Mouse (Mus musculus): ENCODE results near the gene Clec3b.
A peak's percentile ranks its signal among the peaks of the same experiment; 100 is the strongest.

The Clec3b gene

DNA sequence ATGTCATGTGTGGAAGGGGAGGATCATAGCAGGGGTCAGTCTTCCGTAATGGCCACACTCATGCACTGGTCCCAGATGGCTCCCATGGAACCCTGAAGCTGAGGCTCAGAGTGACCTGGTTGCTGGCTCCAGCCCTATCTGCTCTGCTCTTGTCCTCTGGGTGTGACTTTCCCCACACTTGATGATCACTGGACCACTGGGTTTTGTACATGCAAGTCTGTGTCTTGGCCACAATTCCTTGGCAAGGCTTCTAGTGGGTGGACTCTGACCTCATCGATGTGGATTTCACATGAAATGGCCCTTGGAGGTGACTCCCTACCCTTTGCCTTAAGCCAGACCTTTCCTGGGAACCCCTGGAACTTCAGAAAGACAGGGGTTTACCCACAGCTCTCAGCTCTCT, 2.4 kb downstream of the Clec3b start:
- no peak for DNase-seq (ENCODE audit: low read depth, low spot score)

DNA sequence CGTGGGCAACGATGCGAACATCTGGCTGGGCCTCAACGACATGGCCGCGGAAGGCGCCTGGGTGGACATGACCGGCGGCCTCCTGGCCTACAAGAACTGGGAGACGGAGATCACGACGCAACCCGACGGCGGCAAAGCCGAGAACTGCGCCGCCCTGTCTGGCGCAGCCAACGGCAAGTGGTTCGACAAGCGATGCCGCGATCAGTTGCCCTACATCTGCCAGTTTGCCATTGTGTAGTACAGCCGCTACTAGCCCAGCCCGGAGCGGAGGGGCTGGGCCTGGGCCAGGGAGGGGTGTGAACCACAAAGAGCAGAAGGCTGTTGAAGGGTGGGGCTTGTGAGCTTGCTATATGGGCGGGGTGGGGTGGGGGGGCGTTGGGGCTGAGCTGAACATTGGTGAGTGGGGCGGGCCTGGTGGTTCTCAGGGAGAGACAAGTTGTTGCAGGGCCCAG, 6.2 kb downstream of the Clec3b start:
- DNase-seq (ENCODE audit: low read depth, low spot score), result peak; percentile 62

DNA sequence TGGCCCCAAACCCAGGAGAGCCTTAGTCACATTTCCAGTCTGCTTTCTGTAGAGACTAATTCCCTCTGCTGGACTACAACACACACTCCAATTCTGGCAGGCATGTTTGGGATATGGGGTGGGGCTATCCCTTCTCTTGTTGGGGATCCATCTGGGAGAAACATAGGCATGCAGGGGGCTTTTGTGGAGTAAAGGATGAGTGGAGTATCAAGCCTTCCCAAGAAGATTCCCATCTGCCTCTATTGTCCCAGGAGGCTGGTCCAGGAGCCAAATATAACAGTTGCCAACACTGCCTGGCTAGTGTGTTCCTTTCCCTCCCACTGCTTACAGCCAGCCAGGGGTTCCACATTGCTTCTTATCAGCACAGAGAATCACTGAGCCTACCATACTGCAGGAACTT, 7.0 kb downstream of the Clec3b start:
- peak; percentile 17 for DNase-seq (ENCODE audit: low read depth, low spot score)

DNA sequence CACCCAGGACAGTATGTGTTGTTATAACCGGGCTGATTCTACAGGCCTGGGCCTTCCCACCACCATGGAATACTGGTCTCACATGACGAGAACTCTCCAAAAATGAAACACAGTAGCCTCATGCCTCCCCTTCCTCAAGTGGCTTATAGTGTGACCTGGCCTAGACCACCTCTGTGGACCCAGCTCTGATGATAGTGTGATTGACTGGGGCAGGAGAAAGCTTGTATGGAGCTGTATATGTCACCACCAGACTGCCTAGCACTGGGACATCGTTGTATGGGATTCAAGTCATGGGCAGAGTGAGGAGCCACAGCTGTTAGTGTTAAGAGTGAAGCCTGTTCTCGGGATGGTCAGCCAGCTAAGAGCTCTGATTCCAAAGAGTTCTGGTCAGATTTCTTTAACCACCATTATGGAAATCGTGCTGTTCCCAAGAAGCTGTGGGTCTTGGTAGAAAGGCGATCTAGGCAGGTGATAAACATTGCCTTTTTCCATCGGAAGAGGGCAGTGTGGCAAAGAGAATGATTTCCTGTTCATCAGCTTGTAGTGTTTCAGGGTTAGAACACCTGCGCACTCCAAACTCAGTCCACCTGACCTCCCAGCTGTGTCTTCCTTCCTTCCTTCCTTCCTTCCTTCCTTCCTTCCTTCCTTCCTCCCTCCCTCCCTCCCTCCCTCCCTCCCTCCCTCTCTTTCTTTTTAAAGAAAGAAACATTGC, 7.5 kb downstream of the Clec3b start:
- peak; percentile 71 for DNase-seq (ENCODE audit: low read depth, low spot score)

DNA sequence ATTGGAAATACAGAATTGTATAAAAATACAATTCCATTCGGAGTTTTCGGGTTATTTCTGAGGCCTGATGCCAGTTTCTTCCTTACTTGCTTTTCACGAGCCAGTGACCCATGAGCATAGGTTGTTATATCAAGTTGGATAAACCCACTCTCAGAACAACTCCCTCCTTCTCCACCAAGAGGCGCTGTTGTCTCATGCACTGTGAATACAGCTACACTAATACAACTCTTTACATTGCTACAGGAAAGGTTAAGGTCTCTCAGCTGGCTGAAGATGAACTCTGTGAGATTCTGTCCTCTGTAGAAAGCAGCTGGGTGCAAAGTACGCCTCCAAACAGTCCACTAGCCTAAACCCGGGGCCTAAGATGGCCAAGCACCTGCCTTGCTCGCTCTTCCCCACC, 8.6 kb downstream of the Clec3b start:
- peak; percentile 74 for DNase-seq (ENCODE audit: low read depth, low spot score)

DNA sequence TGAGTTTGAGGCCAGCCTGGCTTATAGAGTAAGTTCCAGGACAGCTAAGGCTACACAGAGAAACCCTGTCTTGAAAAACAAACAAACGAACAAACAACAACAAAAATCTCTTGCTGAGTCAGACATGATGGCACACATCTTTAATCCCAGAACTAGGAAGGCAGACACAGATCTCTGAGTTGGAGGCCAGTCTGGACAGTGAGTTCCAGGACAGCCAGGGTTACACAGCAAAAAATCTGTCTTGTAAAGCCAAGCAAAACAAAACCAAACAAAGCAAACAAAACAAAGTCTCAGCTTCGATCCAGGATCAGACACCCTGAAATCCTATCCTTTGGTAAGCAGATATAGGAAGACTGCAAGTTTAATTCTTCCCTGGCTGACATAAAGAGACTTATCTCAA, 11.0 kb downstream of the Clec3b start:
- DNase-seq (ENCODE audit: low read depth, low spot score), result no peak

DNA sequence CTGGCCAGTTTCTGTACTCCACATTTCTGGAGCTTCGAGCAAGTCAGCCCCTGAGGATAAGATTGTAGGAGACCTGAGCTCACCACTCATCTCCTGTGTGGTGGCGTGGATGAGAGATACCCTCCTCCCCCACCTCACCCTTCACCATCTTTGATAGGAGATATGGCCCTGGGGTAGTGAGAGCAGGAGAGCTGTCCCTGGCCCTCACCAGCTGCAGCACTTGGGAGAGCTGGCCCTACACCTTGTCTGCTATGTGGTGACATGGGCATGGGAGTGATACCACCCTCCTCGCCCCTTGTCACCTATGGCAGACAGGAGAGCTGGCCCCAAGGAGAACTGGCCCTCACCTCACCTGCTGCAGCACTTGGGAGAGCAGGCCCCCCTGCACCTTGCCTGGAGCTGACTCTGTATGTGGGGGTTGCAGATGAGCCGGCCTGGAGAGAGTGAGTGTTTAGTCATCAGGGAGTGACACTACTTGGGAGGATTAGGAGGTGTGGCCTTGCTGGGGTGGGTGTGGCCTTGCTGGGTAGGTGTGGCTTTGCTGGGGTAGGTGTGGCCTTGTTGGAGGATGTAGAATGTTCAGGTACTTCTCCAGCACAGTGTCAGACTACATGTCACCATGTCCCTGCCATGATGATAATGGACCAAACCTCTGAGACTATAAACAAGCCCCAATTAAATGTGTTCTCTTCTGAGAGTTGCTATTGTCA, 12.4 kb downstream of the Clec3b start:
- DNase-seq (ENCODE audit: low read depth, low spot score), result peak; percentile 33

DNA sequence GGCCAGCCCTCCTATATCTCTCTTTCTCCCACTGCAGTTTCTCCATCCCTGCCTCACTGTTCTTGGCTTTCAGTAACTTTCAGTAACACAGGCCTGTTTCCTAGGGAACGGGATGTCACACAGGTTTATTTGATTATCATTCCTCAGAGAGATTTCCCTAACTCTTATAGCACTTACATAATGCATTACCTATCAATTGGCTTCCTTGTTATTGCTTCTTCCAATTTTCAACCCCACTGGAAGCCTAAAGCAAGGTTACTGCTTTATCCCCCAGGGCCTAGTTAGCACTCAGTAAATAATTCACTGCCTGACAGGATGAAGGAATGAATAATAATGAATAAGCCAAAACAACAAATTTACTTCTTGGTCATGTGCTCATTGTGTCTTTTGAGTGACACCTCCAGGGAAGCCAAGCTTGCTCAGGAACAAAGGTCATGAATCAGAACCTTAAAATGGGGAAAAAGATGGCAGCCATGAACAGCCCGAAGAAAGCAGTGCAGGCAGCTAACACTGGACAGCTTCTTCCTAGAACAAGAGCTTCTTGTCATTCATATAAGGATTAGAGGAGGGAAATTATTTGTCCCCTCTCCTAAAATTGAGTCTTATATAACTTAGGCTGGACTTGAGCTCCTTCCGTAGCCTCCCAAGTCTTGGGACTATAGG, 15.2 kb downstream of the Clec3b start:
- no peak for DNase-seq (ENCODE audit: low read depth, low spot score)

DNA sequence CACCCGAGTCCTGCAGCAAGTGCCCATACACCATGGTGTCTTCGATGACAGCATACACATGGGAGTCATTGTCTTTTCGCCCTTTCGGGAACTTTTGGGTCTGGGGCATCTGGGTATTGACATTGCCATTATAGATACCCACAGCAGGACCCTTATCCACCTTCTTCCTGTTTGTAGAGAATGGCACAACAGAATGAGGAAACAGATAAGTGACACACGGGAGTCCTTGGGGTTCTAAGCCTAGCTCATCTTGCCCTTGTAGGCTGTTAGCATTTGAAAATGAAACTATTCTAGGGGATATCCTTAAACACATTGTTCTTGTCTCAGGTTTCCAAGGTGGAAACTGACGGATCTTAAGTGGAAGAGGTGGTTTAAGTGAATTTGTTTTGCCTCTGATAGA, 23.0 kb downstream of the Clec3b start:
- DNase-seq (ENCODE audit: low read depth, low spot score), result no peak

DNA sequence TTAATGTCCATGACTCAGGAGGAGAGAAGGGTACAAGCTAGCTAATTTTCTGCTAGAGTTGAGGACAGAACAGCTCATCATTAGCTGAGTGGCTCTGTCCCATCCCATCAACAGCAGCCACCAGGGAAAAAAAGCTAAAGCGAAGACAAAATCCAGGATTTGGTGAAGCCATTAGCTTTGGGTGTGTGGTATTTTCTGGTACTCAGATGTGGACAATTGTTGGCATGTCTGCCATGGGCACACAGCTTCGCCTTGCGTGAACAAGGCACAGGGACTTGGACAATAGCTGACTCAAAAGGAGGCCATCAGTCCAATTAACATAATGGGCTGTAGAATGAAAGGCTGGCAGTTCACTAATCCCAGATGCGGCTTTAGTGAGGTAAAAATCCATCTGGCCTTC, 23.6 kb downstream of the Clec3b start:
- DNase-seq (ENCODE audit: low read depth, low spot score), result no peak

DNA sequence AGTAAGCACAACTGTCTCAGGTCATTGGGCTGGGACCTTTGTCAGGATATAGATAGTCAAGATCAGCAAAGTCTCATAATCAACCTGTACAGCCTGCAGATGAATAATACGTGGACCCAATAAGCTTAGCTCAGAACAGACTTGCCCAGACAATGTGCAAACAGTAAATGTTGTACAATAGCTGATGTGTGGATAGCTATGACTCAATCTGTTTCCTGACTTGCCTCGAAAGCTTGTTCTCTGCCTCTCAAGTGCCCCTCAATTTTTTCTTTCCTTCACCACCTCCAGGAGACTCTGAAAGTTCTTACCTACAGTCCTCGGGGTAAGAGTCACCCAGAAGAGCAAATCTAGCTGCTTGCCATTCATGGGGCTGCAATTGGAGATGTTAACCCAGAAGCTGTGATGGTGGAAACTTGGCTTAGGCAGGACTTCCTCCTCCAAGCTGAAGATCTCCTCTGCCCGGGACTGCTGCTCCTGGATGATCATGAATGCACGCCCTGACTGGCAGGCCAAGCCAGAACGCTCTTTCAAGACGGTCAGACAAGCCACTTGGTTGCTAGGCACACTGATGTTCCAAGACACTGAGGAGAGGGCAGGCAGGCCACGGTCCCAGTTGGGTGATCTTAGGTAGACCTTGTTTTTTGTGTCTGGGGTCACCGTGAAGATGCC, 26.8 kb downstream of the Clec3b start:
- DNase-seq (ENCODE audit: low read depth, low spot score), result no peak

DNA sequence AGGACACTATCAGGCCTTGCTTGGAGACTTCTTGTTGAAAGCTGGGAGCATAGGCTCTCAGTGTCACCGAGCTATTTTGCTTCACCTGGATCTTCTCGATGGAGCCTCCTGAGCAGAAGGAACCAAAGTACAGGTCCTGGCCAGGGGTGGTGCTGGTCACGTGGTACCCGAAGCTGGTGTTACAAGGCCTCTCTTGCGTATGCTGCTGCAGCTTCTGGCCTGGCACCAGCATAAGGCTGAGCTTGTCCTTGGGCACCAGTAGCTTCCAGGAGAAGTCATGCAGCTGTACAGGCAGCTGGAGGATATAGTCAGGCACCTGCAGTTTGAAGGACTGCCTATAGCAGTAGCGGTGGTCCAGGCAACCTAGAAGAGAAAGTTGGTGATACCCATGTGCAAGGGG, 29.3 kb downstream of the Clec3b start:
- DNase-seq (ENCODE audit: low read depth, low spot score), result no peak

DNA sequence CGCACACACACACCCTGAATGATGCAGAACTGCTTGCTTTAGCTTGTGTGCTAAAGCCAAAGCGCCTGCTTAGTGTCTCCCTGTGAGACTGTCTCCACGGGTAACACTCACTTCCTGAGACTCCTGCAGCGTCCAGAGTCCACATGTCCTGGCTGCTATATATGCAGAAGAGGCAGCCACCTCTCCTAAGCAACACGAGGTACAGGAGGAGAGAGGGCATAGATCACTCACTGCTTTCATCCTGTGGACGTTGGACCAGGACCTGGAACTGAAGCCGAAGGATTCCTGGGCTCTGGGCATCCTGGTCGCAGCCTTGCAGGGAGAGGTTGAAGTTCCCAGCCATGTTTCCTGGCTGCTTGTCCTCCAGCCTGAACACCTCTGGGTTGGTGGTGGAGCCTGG, 32.5 kb downstream of the Clec3b start:
- no peak for DNase-seq (ENCODE audit: low read depth, low spot score)

DNA sequence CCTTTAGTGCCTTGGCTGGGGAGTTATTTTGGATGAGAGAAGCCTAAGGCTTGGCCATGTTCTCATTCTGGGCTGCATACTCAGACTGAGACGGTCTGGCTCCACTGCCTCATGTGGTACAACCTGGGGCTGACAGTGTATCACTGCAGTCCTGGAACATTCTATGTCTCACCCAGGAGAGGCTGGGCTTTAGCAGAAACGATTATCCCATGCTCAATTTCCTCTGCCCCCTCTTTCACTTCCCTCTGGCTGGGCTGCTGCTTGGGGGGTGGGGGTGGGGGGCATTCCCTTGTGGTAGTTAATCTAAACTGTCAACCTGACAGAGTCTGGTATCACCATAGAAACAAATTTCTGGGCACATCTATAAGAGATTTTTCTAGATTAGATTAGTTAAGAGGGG, 34.8 kb downstream of the Clec3b start:
- DNase-seq (ENCODE audit: low read depth, low spot score), result no peak

DNA sequence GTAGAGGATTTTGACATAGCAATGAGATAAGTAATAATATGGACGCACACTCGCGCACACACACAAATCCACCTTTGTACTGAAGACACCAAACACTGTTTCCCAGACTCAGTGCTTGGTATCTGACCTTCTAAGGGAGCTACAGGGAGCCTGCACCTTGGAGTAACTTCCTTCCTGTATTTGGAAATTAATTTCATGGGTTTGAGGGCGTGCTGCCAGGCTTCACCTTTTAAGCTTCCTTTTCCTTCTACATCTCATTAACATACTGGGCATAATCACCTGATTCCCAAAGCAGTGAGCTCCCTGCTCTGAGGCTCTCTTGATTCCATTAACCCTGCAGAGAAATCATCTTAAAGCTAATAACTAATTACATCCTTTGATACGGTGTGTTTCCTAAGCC, 35.4 kb downstream of the Clec3b start:
- DNase-seq (ENCODE audit: low read depth, low spot score), result no peak

DNA sequence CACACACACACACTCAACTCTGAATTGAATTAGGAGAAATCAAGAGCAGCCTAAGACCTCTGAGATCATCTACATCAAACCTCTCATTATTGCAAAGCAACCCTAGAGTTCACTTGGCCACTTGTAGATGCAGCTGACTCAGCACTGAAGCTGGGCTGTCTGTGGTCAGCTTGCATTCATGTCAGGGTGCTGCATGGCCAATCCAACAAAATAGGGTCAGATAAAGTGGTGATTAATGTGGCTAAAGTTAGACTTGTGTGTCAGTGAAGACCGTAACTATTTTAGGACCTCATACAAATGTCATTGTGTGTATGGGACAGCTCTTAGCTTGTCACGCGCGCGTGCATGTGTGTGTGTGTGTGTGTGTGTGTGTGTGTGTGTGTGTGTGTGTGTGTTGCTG, 36.8 kb downstream of the Clec3b start:
- no peak for DNase-seq (ENCODE audit: low read depth, low spot score)

DNA sequence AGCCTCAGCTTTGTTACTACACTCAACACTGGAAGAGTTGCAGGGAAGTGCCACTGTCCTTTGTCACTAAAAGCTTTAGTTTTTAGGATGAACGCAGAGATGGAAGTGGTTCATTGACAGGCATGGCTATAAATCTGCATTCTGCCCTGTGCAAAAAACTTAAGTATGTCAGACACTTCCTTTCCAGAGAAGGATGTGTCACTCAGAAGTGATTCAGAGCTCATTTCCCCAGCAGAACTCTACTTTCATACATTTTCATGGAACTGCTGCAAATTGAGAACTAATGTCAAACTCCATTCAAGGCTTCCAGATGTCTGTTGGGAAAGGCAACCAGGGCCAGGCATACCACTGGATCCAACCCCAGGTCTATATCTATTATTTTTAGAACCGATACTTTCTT, 37.5 kb downstream of the Clec3b start:
- DNase-seq (ENCODE audit: low read depth, low spot score), result no peak

DNA sequence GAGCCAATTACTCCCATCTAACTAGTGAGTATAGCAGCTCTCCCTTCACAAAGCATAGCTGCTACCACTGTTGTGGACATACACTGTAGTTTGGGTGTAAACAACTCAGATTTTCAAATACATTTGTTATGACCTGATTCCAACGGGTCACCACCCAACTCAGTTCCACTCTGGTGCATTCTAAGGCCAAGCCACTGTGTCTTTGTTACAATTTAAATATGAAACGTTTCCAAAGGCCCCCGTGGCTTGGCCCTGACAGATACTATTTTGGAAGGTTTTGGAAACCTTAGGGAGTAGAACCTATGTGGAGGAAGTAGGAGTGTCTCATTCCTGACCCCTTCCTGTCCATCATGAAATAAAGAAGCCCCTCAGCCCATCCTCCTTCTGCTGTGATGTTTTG, 49.4 kb downstream of the Clec3b start:
- no peak for DNase-seq (ENCODE audit: low read depth, low spot score)

DNA sequence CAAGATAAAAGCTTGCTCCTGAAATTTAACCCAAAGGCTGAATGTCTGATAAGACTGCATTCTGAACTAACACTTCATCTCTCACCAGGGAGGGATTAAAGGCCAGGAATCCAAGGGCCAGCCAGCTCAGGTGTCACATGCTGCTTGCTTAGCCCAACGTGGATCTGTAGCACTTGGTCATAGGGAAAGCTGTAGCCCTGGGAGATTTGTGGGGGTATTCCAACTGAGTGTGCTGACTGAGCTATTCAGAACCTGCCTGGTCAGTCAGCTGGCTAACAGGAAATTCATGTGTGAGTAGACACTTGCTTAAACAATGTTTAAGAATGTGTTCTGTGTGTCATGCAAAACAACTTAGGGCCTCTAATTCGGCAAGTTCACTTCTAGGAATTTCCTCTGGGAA, 55.8 kb downstream of the Clec3b start:
- peak; percentile 35 for DNase-seq (ENCODE audit: low read depth, low spot score)

DNA sequence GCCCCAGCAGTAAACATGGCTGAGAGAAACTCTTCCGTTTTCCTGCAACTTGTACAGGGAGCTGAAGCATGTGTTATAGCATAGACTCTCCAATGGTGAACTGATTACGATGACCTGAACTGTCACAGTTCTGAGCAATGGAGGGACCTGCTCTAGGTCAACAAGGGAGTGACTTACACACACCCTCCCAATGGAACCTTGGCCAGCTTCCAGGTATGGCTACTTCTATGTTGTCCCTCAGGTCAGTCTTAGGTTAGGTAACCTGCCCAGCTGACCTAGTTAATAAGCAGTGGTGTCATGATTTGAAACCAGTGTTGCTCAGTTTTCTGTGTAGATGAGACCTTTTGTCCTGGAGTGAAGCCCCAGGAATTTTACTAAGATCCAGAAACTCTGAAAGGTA, 56.2 kb downstream of the Clec3b start:
- DNase-seq (ENCODE audit: low read depth, low spot score), result no peak

Measured in R1 (cell line).